Mouse (Mus musculus): ENCODE measurements at regions not wholly inside any gene's neighbourhood (a gene's known extent, or its start where the extent isn't known, plus 50 kb on each side); places are given as distances from the start of the nearest gene placed in this dataset.

DNA sequence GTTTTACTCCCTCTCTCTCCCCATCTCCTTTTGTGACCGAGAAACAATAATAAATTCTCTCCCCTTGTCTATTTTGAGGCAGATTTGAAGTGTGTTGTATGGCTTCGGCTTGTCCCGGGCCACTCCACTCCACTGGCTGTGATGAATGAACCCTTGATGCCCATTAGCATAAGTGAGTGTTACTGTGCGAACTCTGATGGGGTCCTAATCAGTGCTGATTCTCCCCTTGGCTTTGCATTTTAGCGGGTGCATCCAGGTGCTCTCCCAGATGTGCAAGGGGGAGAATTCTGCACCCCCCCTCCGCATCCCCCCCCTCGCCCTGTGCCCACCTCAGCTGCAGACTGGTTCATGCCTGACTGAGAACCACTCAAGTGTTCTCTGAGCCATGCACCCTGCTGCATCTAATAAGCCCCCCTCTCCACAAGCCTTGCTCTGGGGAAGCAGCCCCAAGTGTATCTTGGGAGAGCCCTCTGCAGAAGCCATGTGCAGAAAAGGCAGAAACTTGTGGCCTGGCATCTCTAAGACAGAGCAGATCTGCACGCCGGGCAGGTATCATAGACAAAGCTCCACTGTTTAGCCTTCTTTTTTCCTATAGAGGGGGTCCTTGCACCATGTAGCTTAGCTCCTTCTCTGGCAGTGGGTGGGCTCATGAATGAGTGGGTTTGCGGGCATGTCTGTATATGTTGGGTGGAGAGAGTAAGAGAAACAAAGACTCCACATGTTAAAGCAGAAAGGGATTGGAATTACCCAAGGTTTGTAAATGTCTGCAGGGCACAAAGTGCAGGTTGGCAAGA lies 507.5 kb downstream of the Slc4a3 start:
- no peak for TF ChIP-seq GATA1 (IDR thresholded peaks at IDR 0.05; ENCODE audit: borderline replicate concordance, low read length)
- TF ChIP-seq FLI1 (IDR thresholded peaks at IDR 0.05; ENCODE audit: low read length) = no peak
